Mouse (Mus musculus): Measurements from ENCODE around the gene Mthfd2.

- TF ChIP-seq EP300 (optimal IDR thresholded peaks at IDR 0.05) (no peak), CTCF (IDR thresholded peaks at IDR 0.05; ENCODE audit: low read depth) (no peak)
Observed at GRCm38 (mm10) chr6:83357436-83357835, 31.7 kb upstream of the Mthfd2 start.
